Comparison of ENCODE assay signal across 8 mouse cellular contexts in the genomic region with DNA sequence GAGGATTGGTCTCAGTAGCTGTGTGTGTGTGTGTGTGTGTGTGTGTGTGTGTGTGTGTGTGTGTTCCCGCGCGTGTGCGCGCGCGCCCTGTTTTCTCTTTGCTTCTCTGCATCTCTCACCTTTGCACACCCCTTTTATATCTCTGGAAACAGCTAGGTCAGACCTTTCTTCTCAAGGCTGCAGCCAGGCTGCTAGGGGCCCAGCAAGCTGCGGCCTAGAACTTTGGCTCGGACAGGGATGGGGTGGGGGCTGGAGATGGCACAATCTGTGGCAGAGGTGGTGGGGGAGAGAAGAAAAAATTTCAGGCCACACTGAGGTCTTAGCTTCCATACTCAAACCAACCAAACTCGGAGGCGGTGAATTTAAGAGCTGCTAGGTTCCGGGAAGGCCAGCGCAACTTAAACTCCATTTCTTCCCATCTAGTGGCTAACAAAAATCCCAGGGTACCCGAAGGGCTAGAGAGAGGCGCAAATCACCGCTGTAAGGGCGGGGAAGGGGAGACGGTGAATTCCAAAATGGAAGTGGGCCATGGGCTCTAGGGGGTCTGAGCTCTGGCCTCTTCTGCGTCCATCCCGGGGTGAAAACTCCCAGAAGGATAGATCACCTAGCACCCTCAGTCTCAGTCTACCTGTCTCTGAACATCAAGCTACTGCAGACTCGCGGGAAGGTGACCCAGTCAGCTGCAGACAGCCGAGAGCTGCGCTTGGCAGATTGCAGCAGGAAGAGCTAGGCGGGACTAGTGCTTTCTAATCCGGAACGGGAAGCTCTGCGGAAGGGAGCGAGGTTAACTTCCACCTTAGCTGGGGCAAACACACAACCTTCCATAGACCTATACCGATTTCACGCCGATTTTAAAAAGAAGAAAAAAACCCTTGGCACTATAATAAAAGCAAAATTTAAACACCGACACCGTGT. TPM values are rescaled to one million over a fixed set of nuclear protein-coding genes. Genes with fewer than 3 reads are reported as not detected.
DNase-seq lines count a peak whose midpoint lies in the region; ATAC-seq and TF ChIP-seq lines count a peak whose summit lies in the region.

No protein-coding gene starts in this region.

- 6% methylated on average over 34 of the region's 34 CpGs for WGBS in liver, embryonic 15.5 days (ENCODE audit: insufficient replicate concordance)

- H3K4me2 ChIP-seq in liver, embryonic 15.5 days: peak overlapping the region; percentile 58

- no peaks in the 10 kb centered on the region for H3K36me3 ChIP-seq in liver, embryonic 15.5 days (replicated peaks)

- H3K4me1 ChIP-seq in liver, embryonic 15.5 days (replicated peaks): peaks cover 25% of the 10 kb centered on the region

- 0 out of 2 replicates have a peak, but pooled peaks have one; percentile 8 for ATAC-seq in frontal cortex, adult (ENCODE audit: low TSS enrichment)
- no peak for ATAC-seq in liver, embryonic 15.5 days (ENCODE audit: insufficient read depth)

- intact Hi-C loops in left cerebral cortex, adult 2 months (cut with DNase I): loop anchor here (5.0 to 10.0 kb wide), 3 partner anchors 449 to 714 kb away; no protein-coding TSS in a partner anchor

- TF ChIP-seq CTCF in left cerebral cortex, adult 2 months (IDR thresholded peaks at IDR 0.05): no peak

- no peaks in the 10 kb centered on the region for H3K9me3 ChIP-seq in liver, embryonic 15.5 days (replicated peaks)

- peak overlapping the region; percentile 50 for H3K4me3 ChIP-seq in left cerebral cortex, adult 2 months
- peak overlapping the region; percentile 48 for H3K4me3 ChIP-seq in liver, embryonic 15.5 days (replicated peaks)

- 0 out of 2 replicates have a peak overlapping the region, but pooled peaks have one; percentile 8 for H3K9ac ChIP-seq in liver, embryonic 15.5 days

- peak overlapping the region; percentile 96 for H3K27ac ChIP-seq in left cerebral cortex, adult 2 months
- 0 out of 2 replicates have a peak overlapping the region, but pooled peaks have one; percentile 14 for H3K27ac ChIP-seq in liver, embryonic 15.5 days (replicated peaks)

- DNase-seq in left cerebral cortex, adult 2 months (ENCODE audit: extremely low spot score in 1 of 2, low spot score in 2 of 2): peak; percentile 31
- DNase-seq in left cerebral cortex, adult 8-10 months (ENCODE audit: low spot score in 2 of 2): no peak
- DNase-seq in cerebellum, adult 8-10 months: peak; percentile 67
- DNase-seq in kidney, adult 11 months: peak; percentile 26
- DNase-seq in retina, postnatal 1 day: peak; percentile 68
- no peak for DNase-seq in spleen, postnatal 10 days (ENCODE audit: low spot score in 2 of 2)

- peaks cover 98% of the 10 kb centered on the region for H3K27me3 ChIP-seq in liver, embryonic 15.5 days

RNA-seq across cellular contexts. Expression of gene Nrn1, which starts 3.7 kb away (rescaled TPM):
- 100 to 1,000 TPM; 311 to 384 TPM for total RNA-seq in left cerebral cortex, adult 2 months (2021)
- total RNA-seq in left cerebral cortex, adult 8-10 months (2022): 100 to 1,000 TPM; 198 to 210 (median 208) TPM
- 51.6 and 54.6 TPM in 2 replicates for polyA plus RNA-seq in liver, embryonic 15.5 days (2015; fragmentation: Nextera tagmentation; extraction: Ambion mirVana)

Comparison
In these comparisons a context has a peak if more than half of its experiments do, and no peak if none do; other contexts are left out.
1. DNase-seq: peak in left cerebral cortex, adult 2 months (2 of 2), cerebellum, adult 8-10 months (single experiment), kidney, adult 11 months (single experiment) and retina, postnatal 1 day (single experiment); none in left cerebral cortex, adult 8-10 months (0 of 2) and spleen, postnatal 10 days (0 of 2).